Mouse (Mus musculus) lung, embryonic 14.5 days (tissue): Measurements from ENCODE around the gene H2al1f. TPM values are rescaled to one million over a fixed set of nuclear protein-coding genes. Genes with fewer than 3 reads are reported as not detected.

Experiments
- ATAC-seq: fragments of 200-750 bp; cut with Nextera tagmentation; 2 replicates; pipeline ENCODE4 v1.8.0; 2017; ENCODE audit warnings: mild to moderate bottlenecking, moderate TSS enrichment, moderate library complexity; ENCODE audit not compliant: insufficient read depth
- DNase-seq: peaks from one replicate; pipeline ENCODE4 v3.0.0-alpha.2; 2015
- H3K27ac ChIP-seq: fragments of 300-500 bp; sonication (generic); 2 replicates; pipeline ENCODE4 v1.5.1; 2014; ENCODE audit warnings: low read depth, mild to moderate bottlenecking, moderate library complexity
- H3K27me3 ChIP-seq: fragments of 300-500 bp; sonication (generic); 2 replicates; pipeline ENCODE4 v1.6.1; 2014; ENCODE audit warnings: low read length, control low read depth; ENCODE audit not compliant: insufficient read depth
- H3K36me3 ChIP-seq: fragments of 300-500 bp; sonication (generic); 2 replicates; pipeline ENCODE4 v1.6.1; 2014; ENCODE audit warnings: control low read depth; ENCODE audit not compliant: insufficient read depth
- H3K4me1 ChIP-seq: fragments of 300-500 bp; sonication (generic); 2 replicates; pipeline ENCODE4 v1.6.1; 2014; ENCODE audit warnings: antibody characterized with exemption, control low read depth; ENCODE audit not compliant: insufficient read depth
- H3K4me2 ChIP-seq: fragments of 300-500 bp; sonication (generic); 2 replicates; pipeline ENCODE4 v1.6.1; 2014; ENCODE audit warnings: mild to moderate bottlenecking
- H3K4me3 ChIP-seq: fragments of 300-500 bp; sonication (generic); 2 replicates; pipeline ENCODE4 v1.5.1; 2014; ENCODE audit warnings: low read depth, low read length
- H3K9ac ChIP-seq: fragments of 300-500 bp; sonication (generic); 2 replicates; pipeline ENCODE4 v1.6.1; 2014
- H3K9me3 ChIP-seq: fragments of 300-500 bp; sonication (generic); 2 replicates; pipeline ENCODE4 v1.6.1; 2016; ENCODE audit warnings: low read depth, low read length, control low read depth
- CTCF ChIP-seq: IDR thresholded peaks from 2 replicates; pipeline ENCODE4 v1.5.1; 2016; ENCODE audit warnings: antibody characterized with exemption, low read depth
- WGBS: fragments of 180-500 bp; shearing (Covaris S2); extraction: QIAGEN DNeasy Blood & Tissue Kit; methylation state at CpG from one replicate; pipeline ENCODE4 v1.1.7; 2014; 5-methylcytosine and 5-hydroxymethylcytosine counted together
- polyA plus RNA-seq: library from polyadenylated mRNA; unstranded; fragments of >200 nt; fragmentation: Nextera tagmentation; extraction: Ambion mirVana; gene quantifications from 2 replicates; pipeline ENCODE4 v1.2.1, GENCODE M21; 2014

The H2al1f gene
- polyA plus RNA-seq, 1 experiment from 2014 or later, result not detected

DNA sequence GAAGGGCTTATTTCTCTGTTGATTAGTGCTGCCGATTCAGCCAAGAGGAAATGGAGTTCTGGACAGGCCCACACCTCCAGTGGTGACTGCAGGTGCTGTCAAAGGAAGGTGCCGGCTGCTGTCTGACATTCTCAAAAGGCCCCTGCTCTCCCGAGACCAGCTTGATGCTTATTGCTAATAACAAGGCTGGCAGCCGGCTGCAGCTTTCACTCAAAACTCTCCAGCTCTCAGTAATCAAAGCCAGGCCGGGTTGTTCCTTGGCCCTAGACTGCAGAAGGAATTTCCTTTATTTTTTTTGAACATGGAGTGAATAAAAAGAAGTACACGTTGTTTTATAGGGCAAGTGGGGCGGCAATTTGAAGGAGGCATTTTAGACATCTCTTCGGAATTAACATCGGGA lies 30.8 kb downstream of the H2al1f start:
- H3K36me3 ChIP-seq, result no peaks in the 10 kb centered on the region
- no peak for TF ChIP-seq CTCF
- H3K27ac ChIP-seq, result no peak overlapping the region
- H3K4me1 ChIP-seq, result no peaks in the 10 kb centered on the region
- 54% methylated on average over 9 of the region's 9 CpGs for WGBS
- DNase-seq, result peak; percentile 6
- H3K4me2 ChIP-seq, result no peak overlapping the region
- no peak for ATAC-seq
- no peaks in the 10 kb centered on the region for H3K27me3 ChIP-seq
- H3K9ac ChIP-seq, result no peak overlapping the region
- H3K4me3 ChIP-seq, result no peak overlapping the region
- no peaks in the 10 kb centered on the region for H3K9me3 ChIP-seq

DNA sequence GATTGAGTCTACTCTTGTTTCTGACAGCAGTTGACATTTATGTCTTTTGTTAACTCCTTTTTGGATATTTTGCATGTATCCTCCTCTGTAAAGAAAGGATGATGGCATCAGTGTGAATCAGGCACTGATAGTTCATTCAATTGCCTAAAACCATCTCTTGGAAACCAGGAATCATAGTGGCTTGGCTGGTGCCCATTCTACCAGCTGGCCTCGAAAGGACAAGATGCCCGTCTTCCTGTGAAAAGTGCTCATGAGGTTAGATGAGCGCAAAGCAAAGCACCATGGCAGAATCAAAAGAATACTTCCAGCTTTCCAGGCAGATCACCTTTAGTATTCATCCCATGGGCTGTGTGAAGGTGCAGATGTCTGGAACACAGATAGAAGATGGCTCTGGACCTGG lies 31.8 kb downstream of the H2al1f start:
- DNase-seq (no peak), ATAC-seq (no peak)
- no peak overlapping the region for H3K9ac ChIP-seq
- no peaks in the 10 kb centered on the region for H3K36me3 ChIP-seq
- H3K4me3 ChIP-seq, result no peak overlapping the region
- no peak overlapping the region for H3K27ac ChIP-seq
- 85% methylated on average over 3 of the region's 3 CpGs for WGBS
- no peaks in the 10 kb centered on the region for H3K4me1 ChIP-seq
- H3K9me3 ChIP-seq, result no peaks in the 10 kb centered on the region
- H3K27me3 ChIP-seq, result no peaks in the 10 kb centered on the region
- no peak overlapping the region for H3K4me2 ChIP-seq
- TF ChIP-seq CTCF, result no peak

DNA sequence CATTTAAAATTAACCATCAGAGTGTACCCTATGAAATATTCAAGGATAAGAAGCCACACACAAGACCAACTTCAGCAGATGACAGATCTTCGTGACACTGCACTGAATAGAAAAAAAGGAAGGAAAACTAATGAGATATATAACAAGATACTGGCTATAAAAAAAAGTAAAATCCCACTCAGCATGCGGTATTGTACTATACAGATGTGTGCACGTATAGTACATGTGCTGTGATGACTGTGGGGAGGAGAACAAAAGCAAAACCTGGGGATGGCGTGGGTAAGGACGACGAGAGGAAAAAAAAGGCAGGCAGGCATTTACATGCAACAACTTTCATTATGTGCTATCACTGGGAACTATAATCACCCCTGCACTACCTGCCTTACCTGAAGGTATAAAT lies 45.9 kb downstream of the H2al1f start:
- no peaks in the 10 kb centered on the region; the same call in 1 of the 2 replicates for H3K27me3 ChIP-seq
- no peak overlapping the region for H3K4me3 ChIP-seq
- no peak overlapping the region for H3K27ac ChIP-seq
- no peak overlapping the region for H3K4me2 ChIP-seq
- H3K9me3 ChIP-seq, result no peaks in the 10 kb centered on the region
- WGBS, result 75% methylated on average over 6 of the region's 6 CpGs
- no peak overlapping the region for H3K9ac ChIP-seq
- TF ChIP-seq CTCF, result no peak
- no peaks in the 10 kb centered on the region for H3K36me3 ChIP-seq
- DNase-seq, result no peak
- H3K4me1 ChIP-seq, result no peaks in the 10 kb centered on the region
- no peak for ATAC-seq

DNA sequence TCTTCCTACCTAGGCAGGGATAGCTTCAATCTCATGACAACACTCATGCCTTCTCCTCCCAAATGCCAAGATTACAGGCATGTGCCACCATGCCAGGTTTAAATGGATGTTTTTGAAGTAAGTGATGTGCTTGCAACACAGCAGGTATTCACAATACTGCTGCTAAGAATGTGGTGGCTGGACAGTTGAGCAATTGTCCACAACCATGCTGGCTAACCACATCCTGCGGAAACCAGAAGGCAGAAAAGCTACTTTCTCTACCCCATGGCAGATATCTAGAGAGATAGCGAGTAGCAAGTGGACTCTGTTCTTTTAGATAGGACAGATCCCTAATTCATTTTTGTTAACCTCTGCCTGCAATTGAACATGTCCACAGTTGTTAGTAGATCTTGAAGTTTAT lies 46.3 kb downstream of the H2al1f start:
- Histone ChIP-seq H3K27me3 (no peaks in the 10 kb centered on the region; the same call in 1 of the 2 replicates), H3K4me3 (no peak overlapping the region), H3K4me1 (no peaks in the 10 kb centered on the region), H3K9me3 (no peaks in the 10 kb centered on the region), H3K36me3 (no peaks in the 10 kb centered on the region), H3K4me2 (no peak overlapping the region), H3K9ac (no peak overlapping the region), H3K27ac (no peak overlapping the region)
- DNase-seq (no peak), ATAC-seq (no peak)
- TF ChIP-seq CTCF, result no peak
- WGBS, result 83% methylated on average over 2 of the region's 2 CpGs

DNA sequence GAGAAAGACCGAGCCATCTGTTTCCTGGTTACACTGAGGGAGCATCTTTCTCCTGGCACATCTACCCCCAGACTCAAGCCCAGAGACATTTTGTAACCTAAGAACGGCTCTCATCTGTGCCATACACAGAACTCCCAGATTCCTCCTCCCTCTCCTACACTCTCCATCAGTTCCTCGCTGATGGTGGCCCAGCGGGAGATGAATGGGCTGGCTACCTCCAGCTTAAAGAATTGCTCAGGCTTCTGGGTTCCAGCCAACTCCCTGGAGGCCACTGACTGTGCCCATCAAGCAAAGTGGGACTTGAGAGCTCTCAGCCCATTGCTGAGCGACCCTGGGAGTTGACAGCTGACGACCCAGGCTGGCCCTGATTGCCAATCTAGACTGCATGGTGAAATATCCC lies 48.9 kb downstream of the H2al1f start:
- Histone ChIP-seq H3K27me3 (no peaks in the 10 kb centered on the region; the same call in 1 of the 2 replicates), H3K36me3 (no peaks in the 10 kb centered on the region), H3K27ac (no peak overlapping the region), H3K4me2 (no peak overlapping the region), H3K4me3 (no peak overlapping the region), H3K9me3 (no peaks in the 10 kb centered on the region), H3K9ac (no peak overlapping the region), H3K4me1 (no peaks in the 10 kb centered on the region)
- DNase-seq (peak; percentile 41), ATAC-seq (no peak)
- WGBS, result 38% methylated on average over 6 of the region's 6 CpGs
- TF ChIP-seq CTCF, result no peak

Other genes with a start within 250 kb of the H2al1f start
- gene H2al1a, start 15.9 kb upstream of the H2al1f start, polyA plus RNA-seq, result not detected in 2 replicates
- gene H2al1b, start 12.7 kb upstream of the H2al1f start, polyA plus RNA-seq, result not detected in 2 replicates
- gene H2al1c, start 9.5 kb upstream of the H2al1f start, polyA plus RNA-seq, result not detected in 2 replicates
- not detected in 2 replicates for gene H2al1d, start 6.3 kb upstream of the H2al1f start, polyA plus RNA-seq
- not detected in 2 replicates for gene H2al1e, start 3.2 kb upstream of the H2al1f start, polyA plus RNA-seq
- not detected in 2 replicates for gene H2al1g, start 3.1 kb downstream of the H2al1f start, polyA plus RNA-seq
- not detected in 2 replicates for gene H2al1h, start 6.3 kb downstream of the H2al1f start, polyA plus RNA-seq
- gene H2al1i, start 9.5 kb downstream of the H2al1f start, polyA plus RNA-seq, result not detected in 2 replicates
- not detected in 2 replicates for gene H2al1j, start 12.7 kb downstream of the H2al1f start, polyA plus RNA-seq